Mouse (Mus musculus) C2C12 (cell line): ENCODE data around the gene Col18a1. TPM values are rescaled to one million over a fixed set of nuclear protein-coding genes. Genes with fewer than 3 reads are reported as not detected.

Source experiments
- H3K27me3 ChIP-seq: one replicate; pipeline ENCODE4 v1.6.1; 2011; ENCODE audit not compliant: control insufficient read depth, insufficient read depth, insufficient read length
- H3K36me3 ChIP-seq: one replicate; pipeline ENCODE4 v1.6.1; 2011; ENCODE audit not compliant: control insufficient read depth, insufficient read depth
- H3K4me3 ChIP-seq: one replicate; pipeline ENCODE4 v1.5.1; 2011; ENCODE audit warnings: mild to moderate bottlenecking, control low read depth; ENCODE audit not compliant: poor library complexity, insufficient read depth, severe bottlenecking
- H3K79me2 ChIP-seq: one replicate; pipeline ENCODE4 v1.6.1; 2011; ENCODE audit not compliant: control insufficient read depth, insufficient read depth
- H3K79me3 ChIP-seq: one replicate; pipeline ENCODE4 v1.6.1; 2011; ENCODE audit warnings: low read depth, control low read depth
- H3ac ChIP-seq: one replicate; pipeline ENCODE3; 2011; ENCODE audit warnings: low read depth; ENCODE audit not compliant: control insufficient read depth, insufficient read length
- CEBPB ChIP-seq: IDR thresholded peaks from one replicate; pipeline ENCODE4 v1.6.1; 2011; ENCODE audit warnings: low read depth, mild to moderate bottlenecking, control low read depth, moderate library complexity
- CTCF ChIP-seq: IDR thresholded peaks from one replicate; pipeline ENCODE4 v1.5.1; 2011; ENCODE audit not compliant: control insufficient read depth, insufficient read depth, insufficient read length
- FOSL1 ChIP-seq: IDR thresholded peaks from one replicate; pipeline ENCODE4 v1.8.0; 2011; ENCODE audit warnings: mild to moderate bottlenecking, low read length; ENCODE audit not compliant: poor library complexity, insufficient read depth, severe bottlenecking
- MAX ChIP-seq: IDR thresholded peaks from one replicate; pipeline ENCODE4 v1.6.1; 2011; ENCODE audit warnings: mild to moderate bottlenecking, control low read depth
- MYOD1 ChIP-seq: IDR thresholded peaks from one replicate; pipeline ENCODE4 v1.6.1; 2011; ENCODE audit warnings: low read depth; ENCODE audit not compliant: control insufficient read depth, insufficient read length
- MYOG ChIP-seq: IDR thresholded peaks from one replicate; pipeline ENCODE4 v1.6.1; 2011; ENCODE audit not compliant: control insufficient read depth, insufficient read length; ENCODE audit errors: extremely low read depth
- USF1 ChIP-seq: IDR thresholded peaks from one replicate; pipeline ENCODE4 v1.6.1; 2011; ENCODE audit warnings: low read depth, mild to moderate bottlenecking, control low read depth, moderate library complexity
- polyA plus RNA-seq: library from polyadenylated mRNA; unstranded; fragments of >200 nt; fragmentation: generic; extraction: Trizol; gene quantifications from one replicate; pipeline ENCODE4 v1.2.1, GENCODE M21; 2012; ENCODE audit warnings: missing spikeins

The Col18a1 gene
- polyA plus RNA-seq, 1 experiment, result 177 TPM

DNA sequence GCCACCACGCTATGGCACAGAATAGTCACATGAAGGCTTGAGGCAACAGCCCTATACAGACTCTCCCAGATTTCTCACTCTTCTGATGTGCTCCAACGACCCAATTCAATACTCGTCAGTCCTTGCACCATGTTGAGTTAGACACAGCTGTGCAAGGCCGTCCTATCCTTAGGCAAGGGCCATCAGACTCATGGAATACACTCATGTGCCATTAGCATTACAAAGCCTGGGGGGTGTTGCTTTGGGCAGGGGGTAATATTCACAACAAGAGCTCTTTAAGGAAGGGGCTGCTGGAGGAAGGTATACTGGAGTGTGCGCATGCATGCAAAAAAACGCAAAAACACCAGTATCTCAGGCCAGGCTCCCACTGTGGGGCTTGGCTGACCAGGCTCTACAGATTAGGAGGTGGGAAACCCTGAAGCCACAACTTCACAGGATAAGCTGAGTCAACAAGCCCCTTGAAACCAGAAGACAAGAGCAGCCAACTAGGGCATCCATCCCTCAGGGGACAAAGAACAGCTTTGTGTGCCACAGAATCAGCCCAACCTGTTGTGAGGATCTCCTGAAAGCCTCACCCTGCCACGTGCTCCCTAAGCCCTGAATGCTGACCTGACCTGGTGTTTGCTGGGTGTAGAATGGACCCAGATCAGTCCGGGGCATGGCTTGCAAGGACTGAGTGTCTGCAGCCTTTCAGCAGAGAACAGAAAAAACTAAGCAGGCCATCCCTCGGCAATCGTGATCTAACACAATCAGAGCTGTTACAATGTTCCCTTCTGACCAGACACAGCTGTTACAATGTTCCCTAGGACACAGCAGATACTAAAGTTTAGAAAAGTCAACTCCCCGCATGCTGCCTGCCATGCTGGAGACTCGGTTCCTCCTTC lies 69.1 kb downstream of the Col18a1 start:
- Histone ChIP-seq H3ac (peak overlapping the region; percentile 42), H3K79me3 (peaks cover 89% of the 10 kb centered on the region), H3K4me3 (no peak overlapping the region), H3K79me2 (peaks cover 100% of the 10 kb centered on the region), H3K27me3 (no peaks in the 10 kb centered on the region), H3K36me3 (peaks cover 49% of the 10 kb centered on the region)
- TF ChIP-seq FOSL1 (no peak), MYOG (no peak), MYOD1 (no peak), CEBPB (no peak), MAX (peak; percentile 46), USF1 (no peak), CTCF (no peak)

DNA sequence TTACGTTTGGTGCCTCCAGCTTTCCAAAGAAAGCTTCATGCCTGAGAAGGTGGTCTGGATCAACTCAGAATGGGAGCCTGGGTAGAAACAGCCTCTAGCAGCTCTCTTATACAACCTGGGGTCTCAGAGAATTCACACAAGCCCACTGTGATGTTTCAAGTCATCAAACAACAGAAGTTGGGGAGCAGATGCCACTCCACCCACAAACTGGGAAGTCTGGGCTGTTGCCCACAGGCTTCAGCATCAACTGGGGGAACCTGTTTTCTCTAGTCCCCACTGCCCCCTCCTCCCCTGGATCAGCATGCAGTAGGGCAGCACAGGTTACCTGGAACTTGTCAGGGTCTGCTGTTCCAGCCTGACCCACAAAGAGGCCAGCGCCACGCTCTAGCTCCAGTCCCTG lies 70.7 kb downstream of the Col18a1 start:
- Histone ChIP-seq H3K4me3 (no peak overlapping the region), H3K36me3 (peaks cover 60% of the 10 kb centered on the region), H3K79me2 (peaks cover 100% of the 10 kb centered on the region), H3K79me3 (peaks cover 86% of the 10 kb centered on the region), H3K27me3 (no peaks in the 10 kb centered on the region), H3ac (no peak overlapping the region)
- TF ChIP-seq USF1, result no peak
- TF ChIP-seq MAX, result no peak
- no peak for TF ChIP-seq FOSL1
- no peak for TF ChIP-seq CEBPB
- TF ChIP-seq CTCF, result no peak

DNA sequence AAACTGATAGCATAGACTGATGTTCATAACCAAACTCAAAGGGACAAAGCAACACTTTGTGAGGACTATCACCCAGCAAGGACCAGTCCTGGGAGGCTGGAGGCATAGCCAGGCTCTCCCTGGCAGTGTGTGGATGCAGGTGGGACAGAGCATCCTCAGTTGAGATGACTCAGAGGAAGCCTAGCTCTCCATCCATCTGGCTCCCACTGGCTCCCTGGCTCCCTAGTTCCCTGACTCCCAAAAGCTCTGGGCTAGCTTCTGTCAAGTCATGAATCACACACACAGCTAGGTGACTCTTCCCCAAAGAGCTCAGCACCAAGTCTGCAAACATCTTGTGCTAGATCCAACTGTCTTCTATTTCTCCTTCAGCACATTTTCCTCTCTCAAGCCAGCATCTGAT lies 72.5 kb downstream of the Col18a1 start:
- peaks cover 73% of the 10 kb centered on the region for H3K79me3 ChIP-seq
- no peaks in the 10 kb centered on the region for H3K27me3 ChIP-seq
- no peak for TF ChIP-seq MAX
- no peak for TF ChIP-seq MYOG
- TF ChIP-seq USF1, result no peak
- no peak for TF ChIP-seq CTCF
- TF ChIP-seq FOSL1, result no peak
- no peak for TF ChIP-seq MYOD1
- TF ChIP-seq CEBPB, result no peak
- no peak overlapping the region for H3K4me3 ChIP-seq
- peaks cover 59% of the 10 kb centered on the region for H3K36me3 ChIP-seq
- peaks cover 99% of the 10 kb centered on the region for H3K79me2 ChIP-seq
- H3ac ChIP-seq, result no peak overlapping the region

DNA sequence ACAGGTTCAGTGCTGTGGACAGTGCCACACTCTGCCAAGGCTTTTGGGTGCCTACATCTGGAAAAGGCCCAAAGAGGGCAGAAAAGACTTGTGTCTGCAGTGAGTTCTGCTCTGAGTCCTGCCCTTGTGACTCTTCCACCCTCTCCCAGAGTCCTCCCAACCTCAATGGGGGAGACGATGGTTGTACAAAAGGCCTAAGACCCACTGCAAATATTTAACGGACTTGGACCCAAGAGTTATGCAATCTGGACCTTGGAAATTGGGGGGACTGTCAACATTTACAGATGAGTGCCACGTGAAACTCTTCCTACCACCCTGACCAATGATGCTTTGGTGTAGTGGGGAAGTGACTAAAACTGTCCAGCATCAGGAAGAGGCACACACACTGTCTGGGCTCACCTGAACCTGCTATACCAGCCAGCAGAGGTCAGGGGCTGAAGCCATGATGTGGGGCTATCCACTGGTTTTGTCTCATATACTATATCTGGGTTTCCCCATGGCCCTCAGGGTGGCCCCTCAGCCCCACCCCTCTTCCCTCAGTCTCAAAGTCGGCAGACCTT lies 74.7 kb downstream of the Col18a1 start:
- no peaks in the 10 kb centered on the region for H3K27me3 ChIP-seq
- peaks cover 79% of the 10 kb centered on the region for H3K36me3 ChIP-seq
- H3K4me3 ChIP-seq, result no peak overlapping the region
- H3K79me3 ChIP-seq, result peaks cover 59% of the 10 kb centered on the region
- peaks cover 90% of the 10 kb centered on the region for H3K79me2 ChIP-seq
- no peak overlapping the region for H3ac ChIP-seq
- TF ChIP-seq CEBPB, result no peak
- TF ChIP-seq MYOD1, result no peak
- no peak for TF ChIP-seq CTCF
- TF ChIP-seq FOSL1, result no peak
- TF ChIP-seq MYOG, result no peak
- no peak for TF ChIP-seq MAX
- no peak for TF ChIP-seq USF1

DNA sequence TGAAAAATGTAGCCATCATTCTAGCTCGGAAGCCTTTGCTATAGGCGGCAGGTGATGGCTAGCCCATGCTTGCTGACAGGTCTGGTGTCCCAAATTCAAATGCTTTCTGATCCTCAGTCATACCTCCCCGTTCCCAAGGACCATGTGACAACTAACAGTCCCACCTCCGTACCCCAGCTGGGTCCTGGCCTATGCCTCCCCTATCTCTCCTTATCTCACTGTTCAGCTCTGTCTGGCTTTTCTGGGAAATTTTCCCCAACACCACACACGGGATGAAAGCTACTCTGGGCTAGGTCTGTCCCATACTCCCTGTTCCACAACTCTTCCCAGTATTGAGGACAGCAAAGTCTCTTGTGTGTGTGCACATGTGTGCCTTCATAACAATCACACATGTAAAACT lies 76.3 kb downstream of the Col18a1 start:
- H3K79me3 ChIP-seq, result peaks cover 45% of the 10 kb centered on the region
- no peak for TF ChIP-seq USF1
- TF ChIP-seq MYOD1, result no peak
- TF ChIP-seq FOSL1, result no peak
- TF ChIP-seq CTCF, result no peak
- TF ChIP-seq CEBPB, result no peak
- TF ChIP-seq MAX, result no peak
- no peak overlapping the region for H3ac ChIP-seq
- no peak overlapping the region for H3K4me3 ChIP-seq
- H3K36me3 ChIP-seq, result peaks cover 79% of the 10 kb centered on the region
- H3K79me2 ChIP-seq, result peaks cover 74% of the 10 kb centered on the region
- no peaks in the 10 kb centered on the region for H3K27me3 ChIP-seq

DNA sequence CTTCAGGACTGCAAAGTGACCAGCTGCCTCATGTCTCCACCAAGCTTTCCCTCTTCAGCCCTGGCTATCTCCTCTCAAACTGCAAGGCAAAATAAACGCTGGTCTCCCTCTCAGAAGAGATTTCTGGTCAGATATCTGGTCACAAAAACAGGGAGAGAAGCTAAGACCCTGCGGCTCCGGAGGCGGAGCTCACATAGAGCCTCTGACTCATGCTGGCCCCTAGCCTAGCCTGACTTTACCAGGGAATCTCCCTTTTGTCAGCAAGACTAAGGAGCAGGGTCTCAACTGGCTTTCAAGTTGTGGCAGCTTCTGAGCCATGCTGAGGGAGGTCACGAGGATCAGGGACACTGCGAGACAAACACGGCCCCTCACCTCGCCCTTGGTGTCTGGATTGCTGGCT lies 77.0 kb downstream of the Col18a1 start:
- H3K79me2 ChIP-seq, result peaks cover 67% of the 10 kb centered on the region
- H3K4me3 ChIP-seq, result no peak overlapping the region
- peak overlapping the region; percentile 75 for H3ac ChIP-seq
- H3K79me3 ChIP-seq, result peaks cover 38% of the 10 kb centered on the region
- H3K27me3 ChIP-seq, result no peaks in the 10 kb centered on the region
- peaks cover 77% of the 10 kb centered on the region for H3K36me3 ChIP-seq
- TF ChIP-seq CTCF (no peak), MAX (no peak), FOSL1 (no peak)
